Mouse (Mus musculus) liver, adult 2 months (tissue): ENCODE data around the gene Mmp15. TPM values are rescaled to one million over a fixed set of nuclear protein-coding genes. Genes with fewer than 3 reads are reported as not detected.
"Not testable (repeated sequence)": the region's sequence is repeated elsewhere in the genome, so short reads cannot be mapped to it uniquely, and the experiment has no call there.

Source experiments
- DNase-seq: peaks from one replicate; pipeline ENCODE4 v3.0.0-alpha.2; 2011; ENCODE audit warnings: low read depth, low spot score; ENCODE audit errors: extremely low read depth
- H3K27ac ChIP-seq: fragments of 200-500 bp; replicated peaks from 2 replicates; pipeline ENCODE4 v1.5.1; 2012; ENCODE audit warnings: low read depth, mild to moderate bottlenecking, control low read depth, inconsistent platforms, low read length; ENCODE audit not compliant: insufficient read depth
- H3K27me3 ChIP-seq: fragments of 200-500 bp; 2 replicates; pipeline ENCODE4 v1.6.1; 2012; ENCODE audit warnings: mild to moderate bottlenecking, moderate library complexity, low read length, inconsistent platforms; ENCODE audit not compliant: control insufficient read depth, insufficient read depth
- H3K36me3 ChIP-seq: fragments of 200-500 bp; 2 replicates; pipeline ENCODE4 v1.6.1; 2012; ENCODE audit warnings: low read length, inconsistent platforms; ENCODE audit not compliant: control insufficient read depth, insufficient read depth
- H3K4me1 ChIP-seq: fragments of 200-500 bp; 2 replicates; pipeline ENCODE4 v1.6.1; 2011; ENCODE audit warnings: low read length; ENCODE audit not compliant: control insufficient read depth, insufficient read depth
- H3K4me3 ChIP-seq: fragments of 200-500 bp; 2 replicates; pipeline ENCODE4 v1.5.1; 2011; ENCODE audit warnings: low read depth, mild to moderate bottlenecking, control low read depth, low read length, moderate library complexity; ENCODE audit not compliant: insufficient read depth
- H3K79me2 ChIP-seq: fragments of 200-500 bp; 2 replicates; pipeline ENCODE4 v1.6.1; 2012; ENCODE audit warnings: inconsistent platforms, mild to moderate bottlenecking, low read length, moderate library complexity; ENCODE audit not compliant: control insufficient read depth, insufficient read depth
- H3K9ac ChIP-seq: fragments of 200-500 bp; 2 replicates; pipeline ENCODE4 v1.6.1; 2012; ENCODE audit warnings: low read depth, mild to moderate bottlenecking, control low read depth, inconsistent platforms, low read length
- CTCF ChIP-seq: fragments of 200-500 bp; IDR thresholded peaks from 2 replicates; pipeline ENCODE4 v1.5.1; 2011; ENCODE audit warnings: low read depth, low read length, control low read depth
- POLR2A ChIP-seq: fragments of 200-500 bp; IDR thresholded peaks from 2 replicates; pipeline ENCODE4 v1.6.1; 2011; ENCODE audit warnings: low read length, control low read depth; ENCODE audit not compliant: insufficient read depth; ENCODE audit errors: extremely low read depth
- WGBS: fragments of 180-500 bp; shearing (Covaris S2); methylation state at CpG from one replicate; pipeline ENCODE4 v1.1.7; 2018; 5-methylcytosine and 5-hydroxymethylcytosine counted together
- polyA plus RNA-seq: library from polyadenylated mRNA; depleted of rRNA; stranded (reverse); fragments of >200 nt; gene quantifications from 2 replicates; pipeline ENCODE4 v1.2.3, GENCODE M21; 2012
- total RNA-seq: library from RNA; depleted of rRNA; stranded (reverse); fragments of >200 nt; gene quantifications from 2 replicates; pipeline ENCODE4 v1.2.3, GENCODE M21; 2014

Gene Mmp15
- total and polyA plus RNA-seq, 2 experiments: 6.5 to 16.5 TPM

GRCm38 (mm10) chr8:95375374-95375930 lies 23.4 kb downstream of the Mmp15 start:
- WGBS: 91% methylated on average over 7 of the region's 7 CpGs
- no peaks in the 10 kb centered on the region; the same call in 1 of the 2 replicates for H3K36me3 ChIP-seq
- H3K4me1 ChIP-seq: peaks cover 10% of the 10 kb centered on the region
- H3K27ac ChIP-seq: no peak overlapping the region
- H3K4me3 ChIP-seq: no peak overlapping the region
- no peak for TF ChIP-seq CTCF
- no peak for TF ChIP-seq POLR2A
- no peaks in the 10 kb centered on the region for H3K27me3 ChIP-seq
- H3K9ac ChIP-seq: no peak overlapping the region
- DNase-seq: no peak
- no peaks in the 10 kb centered on the region for H3K79me2 ChIP-seq

- no peak for DNase-seq
- TF ChIP-seq POLR2A (no peak), CTCF (no peak)
- Histone ChIP-seq H3K36me3 (no peaks in the 10 kb centered on the region; the same call in 1 of the 2 replicates), H3K9ac (no peak overlapping the region), H3K4me1 (peaks cover 10% of the 10 kb centered on the region), H3K79me2 (no peaks in the 10 kb centered on the region), H3K27me3 (no peaks in the 10 kb centered on the region), H3K4me3 (no peak overlapping the region), H3K27ac (no peak overlapping the region)
- WGBS: 86% methylated on average over 12 of the region's 12 CpGs
Observed at GRCm38 (mm10) chr8:95376309-95376999, 24.4 kb downstream of the Mmp15 start.

GRCm38 (mm10) chr8:95377101-95377500 lies 25.0 kb downstream of the Mmp15 start:
- H3K9ac ChIP-seq: no peak overlapping the region
- peaks cover 10% of the 10 kb centered on the region for H3K4me1 ChIP-seq
- TF ChIP-seq CTCF (no peak), POLR2A (no peak)
- peak overlapping the region; percentile 82; the same call in 1 of the 2 replicates for H3K27ac ChIP-seq
- no peaks in the 10 kb centered on the region for H3K79me2 ChIP-seq
- H3K4me3 ChIP-seq: no peak overlapping the region
- no peaks in the 10 kb centered on the region for H3K27me3 ChIP-seq
- no peaks in the 10 kb centered on the region; the same call in 1 of the 2 replicates for H3K36me3 ChIP-seq
- no peak for DNase-seq
- 91% methylated on average over 4 of the region's 4 CpGs for WGBS

- peak overlapping the region; percentile 27 for H3K9ac ChIP-seq
- no peak overlapping the region for H3K4me3 ChIP-seq
- H3K4me1 ChIP-seq: peaks cover 10% of the 10 kb centered on the region
- peak; percentile 88 for DNase-seq
- TF ChIP-seq CTCF (no peak), POLR2A (no peak)
- no peaks in the 10 kb centered on the region for H3K36me3 ChIP-seq
- H3K79me2 ChIP-seq: no peaks in the 10 kb centered on the region
- 17% methylated on average over 7 of the region's 7 CpGs for WGBS
- peak overlapping the region; percentile 82 for H3K27ac ChIP-seq
- no peaks in the 10 kb centered on the region for H3K27me3 ChIP-seq
Observed at GRCm38 (mm10) chr8:95377863-95378291, 25.8 kb downstream of the Mmp15 start.

GRCm38 (mm10) chr8:95378928-95379327 lies 26.9 kb downstream of the Mmp15 start:
- not testable (repeated sequence) for H3K9ac ChIP-seq, H3K4me3 ChIP-seq, H3K27me3 ChIP-seq, H3K79me2 ChIP-seq, H3K36me3 ChIP-seq, H3K27ac ChIP-seq, DNase-seq
- peaks cover 10% of the 10 kb centered on the region for H3K4me1 ChIP-seq
- whole genome bisulfite sequencing: 98% methylated on average over 11 of the region's 11 CpGs

- Histone ChIP-seq H3K36me3 (no peaks in the 10 kb centered on the region), H3K4me3 (no peak overlapping the region), H3K9ac (no peak overlapping the region), H3K27me3 (no peaks in the 10 kb centered on the region), H3K79me2 (no peaks in the 10 kb centered on the region), H3K27ac (no peak overlapping the region), H3K4me1 (peaks cover 10% of the 10 kb centered on the region)
- no peak for TF ChIP-seq CTCF
- TF ChIP-seq POLR2A: no peak
- no peak for DNase-seq
Observed at GRCm38 (mm10) chr8:95380953-95381352, 28.9 kb downstream of the Mmp15 start.
